Mouse (Mus musculus): ENCODE data around the gene Coasy.
A peak's percentile ranks its signal among the peaks of the same experiment; 100 is the strongest.

The Coasy gene

GRCm38 (mm10) chr11:101134217-101134865 lies 52.0 kb downstream of the Coasy start:
- DNase-seq, result peak; percentile 58

Measured in retina, postnatal 1 day (tissue).